Mouse (Mus musculus): ENCODE data around the gene Rab6a.
A peak's percentile ranks its signal among the peaks of the same experiment; 100 is the strongest.

Rab6a gene

GRCm38 (mm10) chr7:100624538-100624937 is 17.3 kb downstream of the Rab6a start:
- no peak for DNase-seq (ENCODE audit: low spot score)

GRCm38 (mm10) chr7:100637657-100638056 is 30.4 kb downstream of the Rab6a start:
- DNase-seq (ENCODE audit: low spot score), result peak; percentile 18

- no peak for DNase-seq (ENCODE audit: low spot score)
Measured at GRCm38 (mm10) chr7:100642413-100642812, 35.2 kb downstream of the Rab6a start.

GRCm38 (mm10) chr7:100645147-100645546 is 37.9 kb downstream of the Rab6a start:
- DNase-seq (ENCODE audit: low spot score), result peak; percentile 26

- no peak for DNase-seq (ENCODE audit: low spot score)
Measured at GRCm38 (mm10) chr7:100649095-100649494, 41.9 kb downstream of the Rab6a start.

GRCm38 (mm10) chr7:100649826-100650225 is 42.6 kb downstream of the Rab6a start:
- DNase-seq (ENCODE audit: low spot score), result no peak

- no peak for DNase-seq (ENCODE audit: low spot score)
Measured at GRCm38 (mm10) chr7:100650421-100650820, 43.2 kb downstream of the Rab6a start.

GRCm38 (mm10) chr7:100651011-100651410 is 43.8 kb downstream of the Rab6a start:
- no peak for DNase-seq (ENCODE audit: low spot score)

GRCm38 (mm10) chr7:100653480-100654266 is 46.5 kb downstream of the Rab6a start:
- no peak for DNase-seq (ENCODE audit: low spot score)

- no peak for DNase-seq (ENCODE audit: low spot score)
Measured at GRCm38 (mm10) chr7:100654441-100654840, 47.2 kb downstream of the Rab6a start.

- no peak for DNase-seq (ENCODE audit: low spot score)
Measured at GRCm38 (mm10) chr7:100656739-100657138, 49.5 kb downstream of the Rab6a start.

- no peak for DNase-seq (ENCODE audit: low spot score)
Measured at GRCm38 (mm10) chr7:100658093-100658578, 50.9 kb downstream of the Rab6a start.

GRCm38 (mm10) chr7:100661264-100661663 is 54.1 kb downstream of the Rab6a start:
- DNase-seq (ENCODE audit: low spot score), result no peak

- DNase-seq (ENCODE audit: low spot score), result no peak
Measured at GRCm38 (mm10) chr7:100662231-100662630, 55.0 kb downstream of the Rab6a start, which contains the start of gene Plekhb1. Gene Plekhb1 (minus strand): TSS chr7:100662414.

- peak; percentile 91 for DNase-seq (ENCODE audit: low spot score)
Measured at GRCm38 (mm10) chr7:100663190-100663589, 56.0 kb downstream of the Rab6a start.

GRCm38 (mm10) chr7:100663729-100664304 is 56.6 kb downstream of the Rab6a start:
- no peak for DNase-seq (ENCODE audit: low spot score)

GRCm38 (mm10) chr7:100670646-100671045 is 63.4 kb downstream of the Rab6a start:
- DNase-seq (ENCODE audit: low spot score), result no peak

GRCm38 (mm10) chr7:100673452-100673851 is 66.2 kb downstream of the Rab6a start:
- DNase-seq (ENCODE audit: low spot score), result no peak

- no peak for DNase-seq (ENCODE audit: low spot score)
Measured at GRCm38 (mm10) chr7:100674941-100675340, 67.7 kb downstream of the Rab6a start.

GRCm38 (mm10) chr7:100678052-100678451 is 70.8 kb downstream of the Rab6a start:
- no peak for DNase-seq (ENCODE audit: low spot score)

GRCm38 (mm10) chr7:100678948-100679880 is 72.0 kb downstream of the Rab6a start:
- DNase-seq (ENCODE audit: low spot score), result no peak

- no peak for DNase-seq (ENCODE audit: low spot score)
Measured at GRCm38 (mm10) chr7:100681132-100681531, 73.9 kb downstream of the Rab6a start.
